Mouse (Mus musculus) colon, adult 2 months (tissue): Measurements from ENCODE around the gene Cacna2d3. TPM values are rescaled to one million over a fixed set of nuclear protein-coding genes. Genes with fewer than 3 reads are reported as not detected.

Source experiments
- polyA plus RNA-seq: library from polyadenylated mRNA; depleted of rRNA; stranded (reverse); fragments of >200 nt; gene quantifications from 2 replicates; pipeline ENCODE4 v1.2.3, GENCODE M21; 2012; rRNA removed

The Cacna2d3 gene
- 0.27 and 0.41 TPM in 2 replicates for polyA plus RNA-seq

GRCm38 (mm10) chr14:29721488-29722385 lies at the start of gene Cacna2d3:
TSS of gene Cacna2d3 (minus strand) at chr14:29721864.

GRCm38 (mm10) chr14:29017883-29018282 lies 703.8 kb downstream of the Cacna2d3 start, which contains the start of gene Lrtm1:
TSS of gene Lrtm1 (plus strand) at chr14:29018208.

Other genes starting within 250 kb of the Cacna2d3 start
- gene Selenok, start 246.4 kb upstream of the Cacna2d3 start, polyA plus RNA-seq = 15.1 and 18.9 TPM in 2 replicates